Mouse (Mus musculus) cerebellum, adult 9-11 months (tissue): ENCODE results near the gene Ambra1.

Experiments
- DNase-seq: peaks from one replicate; pipeline ENCODE4 v3.0.0; 2022

Ambra1 gene

GRCm38 (mm10) chr2:91962864-91963401 is 233.0 kb downstream of the Ambra1 start:
- DNase-seq = peak; percentile 76

DNA sequence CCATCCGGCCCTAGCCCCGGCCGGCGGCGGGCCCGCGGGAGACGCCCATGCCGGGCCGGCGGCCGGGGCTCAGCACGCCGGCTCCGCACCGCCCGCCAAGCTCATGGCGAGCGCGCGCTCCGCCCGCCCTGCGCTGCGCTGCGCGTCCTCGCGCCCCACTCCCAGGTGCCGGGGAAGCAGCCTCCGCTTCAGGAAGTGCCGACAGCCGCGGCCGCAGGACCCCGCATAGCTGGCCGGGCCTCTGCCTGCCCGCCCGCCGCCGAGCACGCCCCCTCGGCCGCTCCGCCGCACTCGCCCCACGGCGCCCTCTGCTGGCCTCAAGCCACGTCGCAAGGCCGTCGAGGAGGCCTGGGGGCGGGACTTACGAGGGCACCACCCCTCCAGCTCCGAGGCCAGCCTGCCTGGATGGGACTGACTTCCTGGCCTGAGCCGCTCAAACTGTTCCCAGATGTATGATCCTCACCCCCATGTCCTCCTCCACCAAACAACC is 233.6 kb downstream of the Ambra1 start:
- DNase-seq = peak; percentile 95

- peak; percentile 40 for DNase-seq
Measured at GRCm38 (mm10) chr2:91964610-91965204, 234.8 kb downstream of the Ambra1 start.

- DNase-seq = peak; percentile 57
Measured at GRCm38 (mm10) chr2:91965417-91965816, 235.5 kb downstream of the Ambra1 start.

- no peak for DNase-seq
Measured at GRCm38 (mm10) chr2:91966367-91966766, 236.4 kb downstream of the Ambra1 start.

GRCm38 (mm10) chr2:91967962-91968361 is 238.0 kb downstream of the Ambra1 start:
- peak; percentile 41 for DNase-seq
